Mouse (Mus musculus): Measurements from ENCODE around the gene Cnnm4.
"Not testable (repeated sequence)": the region's sequence is repeated elsewhere in the genome, so short reads cannot be mapped to it uniquely, and the experiment has no call there.

The Cnnm4 gene

DNA sequence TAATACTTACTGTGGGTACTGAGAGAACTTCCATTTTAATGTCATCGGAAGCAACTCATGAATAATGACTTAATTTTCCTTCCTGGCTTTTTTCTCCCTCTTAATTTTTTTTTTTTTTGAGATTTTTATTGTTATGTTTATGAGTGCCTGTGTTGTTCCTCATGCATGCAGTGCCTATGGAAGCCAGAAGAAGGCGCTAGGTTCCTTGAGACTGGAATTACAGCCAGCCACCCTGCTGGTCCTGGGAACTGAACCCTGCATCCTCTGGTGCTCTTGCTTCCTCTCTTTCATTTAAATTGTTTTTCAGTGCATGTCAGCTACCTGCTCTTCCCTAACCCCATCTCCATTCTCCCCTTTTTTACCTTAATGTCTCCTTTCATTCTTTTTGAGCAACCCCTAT lies 42.3 kb downstream of the Cnnm4 start:
- no peak for DNase-seq (ENCODE audit: low spot score)

DNA sequence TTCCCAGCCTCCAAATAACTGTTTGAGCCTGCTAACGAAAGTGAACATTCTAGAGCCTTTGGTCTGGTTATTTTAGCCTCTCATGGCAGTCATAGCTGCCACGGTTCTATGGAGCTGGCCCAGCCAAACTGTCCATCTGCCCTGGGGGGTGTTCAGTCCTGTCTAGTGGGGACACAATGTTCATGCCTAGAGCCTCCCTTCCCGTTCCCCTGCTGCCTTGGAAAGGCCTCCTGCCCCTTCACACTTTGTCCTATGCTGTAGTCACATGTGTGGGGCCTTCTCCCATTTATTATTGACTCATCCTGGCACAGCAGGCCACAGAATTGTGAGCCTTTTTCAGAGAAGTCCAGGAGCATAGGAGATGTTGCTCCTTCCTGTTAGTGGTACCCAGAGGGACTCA lies 46.8 kb downstream of the Cnnm4 start:
- no peak for DNase-seq (ENCODE audit: low spot score)

DNA sequence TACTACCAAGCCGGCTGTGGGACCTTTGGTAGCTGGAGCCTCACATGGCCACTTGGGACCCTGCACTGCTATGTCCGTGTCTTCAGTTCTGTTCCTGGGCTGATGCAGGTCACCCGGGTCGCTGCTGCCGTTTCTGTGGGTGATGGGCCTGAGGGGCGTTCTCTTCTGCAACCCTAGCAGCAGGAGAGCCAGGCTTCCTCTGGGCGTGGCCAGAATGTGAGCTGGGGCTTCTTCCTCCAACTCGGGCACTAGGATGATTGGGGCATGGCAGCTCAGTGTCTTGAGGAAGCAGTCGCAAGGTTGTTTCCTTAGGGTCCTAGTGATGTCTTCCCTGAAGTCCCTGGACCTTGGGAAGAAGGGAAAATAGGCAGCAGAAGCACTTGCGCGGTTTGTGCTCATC lies 48.2 kb downstream of the Cnnm4 start:
- no peak for DNase-seq (ENCODE audit: low spot score)

DNA sequence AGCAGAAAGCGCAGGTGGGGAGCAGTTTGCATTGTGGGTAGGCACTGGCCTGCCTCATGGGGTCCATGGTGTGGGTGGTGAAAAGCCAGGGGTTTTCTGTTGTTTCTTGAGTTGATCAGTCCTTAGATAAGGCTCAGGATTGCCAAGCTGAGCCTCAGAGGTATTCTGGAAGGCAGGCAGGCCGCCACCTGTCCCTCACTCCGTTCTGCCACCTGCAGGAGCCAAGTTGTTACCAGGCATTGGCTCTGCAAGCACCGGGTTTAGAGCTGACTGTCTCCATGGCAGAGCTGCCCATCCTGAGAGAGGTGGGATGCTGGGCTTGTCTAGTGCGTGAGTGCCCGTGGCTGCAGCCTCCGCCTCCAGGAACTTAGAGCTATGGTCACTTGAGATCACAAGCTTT lies 50.8 kb downstream of the Cnnm4 start:
- DNase-seq (ENCODE audit: low spot score): no peak

DNA sequence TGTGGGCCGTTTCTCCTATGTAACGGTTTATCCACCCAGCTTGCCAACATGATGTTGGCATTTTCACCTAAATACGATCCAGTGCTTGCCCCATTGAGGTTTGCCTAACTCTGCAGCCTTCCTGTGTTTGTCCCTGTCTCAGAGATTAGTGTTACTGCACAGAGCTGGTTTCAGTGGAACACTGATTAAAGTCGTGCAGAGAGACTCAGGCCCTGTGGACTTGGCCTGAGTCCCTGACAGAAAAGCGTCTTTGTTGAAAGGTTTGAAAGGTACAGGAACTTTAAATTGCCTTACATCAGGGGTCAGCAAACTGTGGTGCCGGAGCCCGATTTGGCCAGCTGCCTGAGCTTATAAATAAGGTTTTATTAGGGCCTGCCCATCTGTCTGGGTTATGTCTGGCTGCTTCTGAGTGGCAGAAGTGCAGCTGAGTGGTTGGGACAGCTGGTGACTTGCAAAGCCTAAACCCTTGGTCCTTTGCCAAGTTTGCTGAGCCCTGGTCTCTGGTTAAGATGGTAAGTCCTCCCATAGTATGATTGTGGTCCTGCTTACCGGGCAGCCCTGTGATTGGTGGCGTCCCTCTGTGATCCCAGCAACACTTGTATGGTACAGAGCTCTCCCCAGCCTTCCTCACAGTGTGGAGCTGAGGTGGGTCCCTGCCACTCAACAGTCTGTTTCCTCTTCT lies 52.1 kb downstream of the Cnnm4 start:
- DNase-seq (ENCODE audit: low spot score): no peak

DNA sequence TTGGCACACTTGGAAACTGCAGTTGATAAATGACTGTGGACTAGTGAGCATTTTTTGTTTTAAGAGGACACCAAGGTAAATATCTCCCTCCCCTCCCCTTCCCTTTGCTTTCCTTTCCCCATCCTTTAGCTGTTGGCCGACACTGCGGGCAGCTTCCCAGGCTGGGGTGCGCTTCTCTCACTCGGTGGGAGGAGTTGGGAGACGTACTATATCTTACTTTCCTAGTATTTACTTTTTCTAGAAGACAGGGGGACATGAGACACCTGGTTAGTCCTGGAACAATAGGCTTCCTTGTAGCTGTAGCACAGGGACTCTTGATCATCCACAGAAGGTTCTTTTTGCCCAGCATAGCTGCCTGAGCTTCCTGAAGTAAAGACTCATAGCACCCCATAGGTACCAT lies 52.6 kb downstream of the Cnnm4 start:
- DNase-seq (ENCODE audit: low spot score): no peak

DNA sequence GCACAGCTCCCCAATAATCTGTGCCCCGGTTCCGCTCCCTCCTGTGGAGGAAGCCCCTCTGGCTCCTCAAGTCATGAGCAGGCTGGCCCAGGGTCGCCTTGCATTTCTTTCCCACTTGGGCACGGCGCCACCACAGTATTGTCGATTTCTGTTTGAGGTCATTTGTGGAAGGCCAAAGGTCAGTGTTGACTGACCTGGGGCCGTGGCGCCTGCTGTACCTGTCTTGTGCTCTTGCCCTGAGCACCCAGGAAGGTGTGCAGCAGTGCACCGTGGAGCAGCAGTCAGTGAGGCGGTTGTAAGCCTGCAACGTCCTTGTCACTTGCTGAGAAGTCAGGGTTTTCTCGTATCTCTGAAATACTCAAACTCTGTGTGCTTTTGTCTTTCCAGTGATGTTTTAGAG lies 54.4 kb downstream of the Cnnm4 start:
- DNase-seq (ENCODE audit: low spot score): no peak

DNA sequence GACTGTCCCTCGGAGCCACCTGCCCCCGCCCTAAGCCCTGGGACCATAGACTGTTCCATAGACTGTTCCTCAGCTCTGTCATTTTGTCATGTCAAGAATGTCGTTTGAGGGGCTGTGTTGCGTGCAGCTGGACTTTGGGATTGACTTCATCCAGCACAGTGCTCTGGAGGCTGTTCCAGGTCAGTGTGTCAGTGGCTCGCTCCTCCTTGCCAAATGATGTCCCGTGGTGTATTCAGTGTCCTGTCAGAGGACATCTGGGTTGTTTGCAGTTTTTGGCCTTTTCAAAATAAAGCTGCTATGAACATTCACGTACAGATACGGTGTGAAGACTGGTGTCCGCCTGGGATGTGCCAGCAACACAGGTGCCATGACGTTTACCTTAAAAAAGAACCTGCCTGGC lies 55.5 kb downstream of the Cnnm4 start:
- no peak for DNase-seq (ENCODE audit: low spot score)

DNA sequence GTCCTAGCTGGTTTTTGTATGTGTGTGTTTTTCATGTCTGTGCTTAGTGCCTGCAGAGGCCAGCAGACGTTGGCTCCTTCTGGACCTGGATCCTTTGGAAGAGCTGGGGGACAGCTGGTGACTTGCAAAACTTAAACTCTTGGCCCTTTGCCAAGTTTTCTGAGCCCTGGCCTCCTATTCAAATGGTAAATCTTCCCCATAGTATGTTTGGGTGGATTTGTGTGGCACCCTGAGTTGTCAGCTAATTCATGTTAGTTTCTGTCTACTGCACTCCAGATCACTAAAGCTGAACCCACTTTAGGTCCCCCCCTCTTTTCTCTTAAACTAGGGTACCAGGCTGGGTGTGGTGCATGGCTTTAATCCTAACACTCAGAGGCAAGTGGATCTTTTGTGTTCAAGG lies 56.9 kb downstream of the Cnnm4 start:
- DNase-seq (ENCODE audit: low spot score): no peak

DNA sequence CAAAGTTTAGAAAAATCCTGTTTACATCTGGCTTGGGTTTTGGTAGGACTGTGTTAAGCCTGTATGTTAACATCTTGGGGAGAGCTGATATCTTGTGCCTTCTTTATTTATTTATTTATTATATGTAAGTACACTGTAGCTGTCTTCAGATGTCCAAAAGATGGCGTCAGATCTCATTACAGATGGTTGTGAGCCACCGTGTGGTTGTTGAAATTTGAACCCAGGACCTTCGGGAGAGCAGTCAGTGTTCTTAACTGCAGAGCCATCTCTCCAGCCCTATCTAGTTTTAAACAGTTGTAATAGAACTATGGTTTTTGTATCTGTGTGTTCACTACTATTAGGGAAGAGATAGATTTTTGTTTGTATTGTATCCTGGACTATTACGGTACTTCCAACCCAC lies 57.9 kb downstream of the Cnnm4 start:
- DNase-seq (ENCODE audit: low spot score): no peak

DNA sequence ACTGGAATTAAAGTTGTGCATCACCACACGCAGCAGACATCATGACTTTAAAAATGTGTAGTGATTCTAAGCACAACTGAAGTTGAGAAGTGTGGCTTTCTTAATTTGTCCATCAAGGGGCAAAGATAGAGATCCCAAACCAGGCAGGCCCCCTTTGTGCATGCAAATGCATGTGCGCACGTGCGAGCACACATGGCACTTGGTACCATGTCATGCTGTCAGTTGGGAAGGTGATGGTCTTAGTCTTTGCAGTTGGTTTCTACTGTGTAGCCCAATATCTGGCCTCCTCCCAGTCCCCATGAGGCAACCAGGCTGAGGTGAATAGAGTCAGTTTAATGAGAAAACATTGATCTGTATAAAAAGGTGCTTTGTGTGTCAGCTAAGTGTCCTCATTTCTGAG lies 58.5 kb downstream of the Cnnm4 start:
- no peak for DNase-seq (ENCODE audit: low spot score)

DNA sequence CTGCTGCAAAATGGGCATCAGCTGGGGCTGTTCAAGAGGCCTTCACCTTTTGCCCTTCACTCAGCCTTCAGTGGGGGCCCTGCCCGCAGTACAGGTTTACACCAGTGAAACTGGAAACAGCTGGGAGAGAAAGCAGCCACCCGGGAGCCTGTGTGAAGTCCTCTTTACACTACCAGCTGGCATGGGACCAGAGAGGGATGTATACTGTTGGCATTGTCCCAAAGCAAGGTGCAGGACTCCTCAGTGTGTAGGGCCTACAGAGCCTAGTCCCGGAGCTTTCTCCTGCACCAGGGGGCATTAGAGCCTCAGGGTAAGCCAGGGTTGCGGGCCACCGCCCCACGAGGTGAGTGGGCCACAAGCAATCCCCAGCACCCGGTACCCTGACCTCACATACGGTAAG lies 59.1 kb downstream of the Cnnm4 start:
- DNase-seq (ENCODE audit: low spot score): no peak

DNA sequence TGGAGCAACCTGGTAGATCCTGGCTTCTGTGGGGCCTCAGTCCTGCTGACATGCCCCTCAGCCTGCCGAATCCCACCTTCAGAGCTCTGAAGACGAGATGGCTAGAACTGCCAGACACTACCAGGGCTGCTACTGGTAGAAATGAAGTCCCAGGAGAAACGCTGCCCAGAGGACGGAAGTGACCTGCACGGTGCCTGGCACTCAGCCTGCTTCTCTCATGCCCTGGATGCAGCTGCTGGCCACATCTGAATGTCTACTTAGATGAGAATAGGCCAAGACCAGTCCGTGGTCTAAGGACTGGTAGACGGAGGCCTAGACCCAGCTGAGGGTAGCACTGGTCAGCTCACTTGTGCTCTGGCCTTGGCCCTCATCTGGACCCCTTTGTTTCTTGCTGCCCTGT lies 59.5 kb downstream of the Cnnm4 start:
- DNase-seq (ENCODE audit: low spot score): no peak

DNA sequence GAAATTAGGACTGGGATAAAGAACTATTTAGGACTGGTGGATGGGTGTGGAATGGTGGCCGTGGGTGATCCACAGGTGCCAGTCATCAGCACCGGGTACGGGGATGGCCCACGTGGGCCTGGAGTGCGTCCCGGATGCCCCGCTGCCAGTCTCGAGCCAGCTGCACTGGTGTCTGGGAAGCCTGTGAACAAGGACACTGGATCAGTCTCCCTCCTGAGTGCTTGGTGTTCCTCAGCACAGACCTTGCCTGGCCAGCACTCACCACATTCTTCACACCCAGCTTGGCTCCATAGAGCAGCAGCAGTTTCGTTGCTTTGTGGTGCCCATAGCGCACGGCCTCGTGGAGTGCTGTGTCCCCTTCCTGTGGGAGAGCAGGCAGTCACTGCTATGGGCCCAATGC lies 60.0 kb downstream of the Cnnm4 start:
- DNase-seq (ENCODE audit: low spot score): no peak

DNA sequence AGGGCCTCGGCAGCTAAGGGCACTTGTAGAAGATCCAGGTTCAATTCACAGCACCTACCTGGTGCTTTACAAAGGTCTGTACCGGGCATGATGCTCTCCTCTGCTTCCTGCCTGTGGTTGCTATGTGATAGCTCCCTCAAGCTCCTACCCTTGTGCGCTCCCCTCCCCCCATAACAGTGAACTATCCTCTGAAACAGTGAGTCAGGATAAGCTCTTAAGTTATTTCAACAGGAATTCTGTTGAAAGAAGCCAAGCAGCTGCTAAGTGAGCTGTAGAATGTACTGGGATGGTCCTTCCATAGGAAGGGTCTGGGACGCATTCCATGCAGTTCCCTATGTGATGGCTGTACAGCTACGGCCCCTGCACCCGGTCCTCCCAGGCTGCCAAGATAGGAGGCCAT lies 62.1 kb downstream of the Cnnm4 start:
- DNase-seq (ENCODE audit: low spot score): no peak

DNA sequence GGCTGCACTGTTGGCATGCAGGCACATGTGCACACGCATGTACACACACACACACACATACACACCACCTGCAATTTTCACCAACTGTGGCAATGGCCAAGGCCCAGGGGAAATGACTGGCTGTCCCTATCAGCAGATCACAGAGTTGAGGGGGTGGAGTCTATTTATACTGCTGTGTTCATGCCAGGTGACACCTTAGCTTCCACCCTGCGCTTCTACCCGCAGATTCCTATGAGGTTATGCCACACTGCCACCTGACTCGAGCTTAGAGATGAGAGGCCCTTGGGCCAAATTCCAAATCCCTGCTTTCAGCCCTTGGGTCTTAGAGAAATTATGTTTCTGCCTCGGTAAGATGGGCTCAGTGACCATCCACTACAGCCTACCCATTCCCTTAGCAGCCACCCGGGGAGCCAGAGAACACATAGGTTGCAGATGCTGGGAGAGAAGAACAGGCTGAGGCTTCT lies 63.2 kb downstream of the Cnnm4 start:
- no peak for DNase-seq (ENCODE audit: low spot score)

DNA sequence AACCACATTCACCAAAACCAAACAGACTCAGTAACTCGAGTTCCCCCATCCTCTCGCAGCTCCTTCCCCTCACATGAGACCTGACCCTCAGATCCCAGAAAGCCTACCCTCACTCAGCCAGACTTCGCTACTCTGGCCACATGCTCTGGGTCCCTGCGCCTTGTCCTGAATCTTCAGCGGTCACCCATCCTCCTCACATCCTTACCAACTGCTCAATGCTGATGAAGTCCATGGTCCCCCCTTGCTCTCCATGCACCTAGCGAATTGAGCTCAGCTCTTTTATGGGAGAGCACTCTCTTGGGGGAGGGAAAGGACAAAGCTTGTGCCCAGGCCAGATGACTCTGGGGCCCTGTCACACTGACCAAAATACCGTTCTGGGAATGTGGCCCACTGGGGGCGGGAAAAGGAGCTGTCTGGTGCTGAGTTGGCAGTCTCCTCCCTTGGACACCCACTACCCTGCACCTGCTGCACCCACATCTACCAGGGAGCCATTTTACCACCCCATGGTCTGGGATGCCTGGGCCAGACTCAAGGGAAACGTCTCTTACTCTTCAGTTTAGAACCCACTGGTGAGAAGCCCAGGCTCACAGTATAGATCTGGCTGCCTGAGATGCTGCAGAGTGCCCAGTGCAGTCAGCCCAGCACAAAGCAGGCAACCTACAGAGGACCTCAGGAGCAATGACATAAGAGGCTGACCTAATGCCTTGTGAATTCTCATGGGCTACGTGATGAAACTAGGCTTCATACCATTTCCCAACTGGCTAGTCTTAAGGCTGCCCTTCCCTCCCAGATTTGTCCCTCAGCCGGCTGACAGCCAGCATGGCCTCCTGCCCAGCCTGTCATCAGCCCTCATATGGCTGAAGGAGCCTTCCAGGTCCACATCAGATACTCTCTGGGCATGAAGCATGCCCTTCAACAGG lies 64.3 kb downstream of the Cnnm4 start:
- no peak for DNase-seq (ENCODE audit: low spot score)

DNA sequence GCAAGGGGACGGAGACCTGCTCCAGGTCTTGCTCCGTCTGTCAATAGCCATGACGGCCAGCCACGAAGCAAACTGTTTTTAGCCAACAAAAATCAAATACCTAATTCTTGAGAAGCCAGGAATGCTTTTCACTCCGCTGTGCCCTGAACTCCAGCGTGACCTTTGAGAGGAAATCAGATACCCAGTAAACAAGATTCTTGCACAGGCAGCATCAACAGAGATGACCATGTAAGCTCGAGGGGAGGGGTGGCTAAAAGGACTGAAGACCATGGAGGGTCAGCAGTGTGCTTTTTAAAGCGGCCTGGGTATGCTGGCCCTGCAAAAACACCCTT lies 64.9 kb downstream of the Cnnm4 start:
- DNase-seq (ENCODE audit: low spot score): no peak

DNA sequence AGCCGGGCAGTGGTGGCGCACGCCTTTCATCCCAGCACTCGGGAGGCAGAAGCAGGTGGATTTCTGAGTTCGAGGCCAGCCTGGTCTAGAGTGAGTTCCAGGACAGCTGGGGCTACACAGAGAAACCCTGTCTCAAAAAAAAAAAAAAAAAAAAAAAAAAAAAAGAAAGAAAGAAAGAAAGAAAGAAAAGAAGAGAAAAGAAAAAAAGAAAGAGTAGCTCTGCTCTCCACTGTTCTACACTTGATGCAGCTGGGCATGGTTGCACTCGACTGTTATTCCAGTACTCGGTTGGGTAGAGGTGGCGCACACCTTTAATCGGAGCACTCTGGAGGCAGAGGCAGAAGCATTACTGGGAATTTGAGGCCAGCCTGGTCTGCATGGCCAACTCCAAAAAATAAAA lies 65.4 kb downstream of the Cnnm4 start, which contains the start of gene Ankrd23:
Ankrd23 (minus strand) TSS at position 101 of the 400 bp plus-strand sequence.
- not testable (repeated sequence) for DNase-seq (ENCODE audit: low spot score)

DNA sequence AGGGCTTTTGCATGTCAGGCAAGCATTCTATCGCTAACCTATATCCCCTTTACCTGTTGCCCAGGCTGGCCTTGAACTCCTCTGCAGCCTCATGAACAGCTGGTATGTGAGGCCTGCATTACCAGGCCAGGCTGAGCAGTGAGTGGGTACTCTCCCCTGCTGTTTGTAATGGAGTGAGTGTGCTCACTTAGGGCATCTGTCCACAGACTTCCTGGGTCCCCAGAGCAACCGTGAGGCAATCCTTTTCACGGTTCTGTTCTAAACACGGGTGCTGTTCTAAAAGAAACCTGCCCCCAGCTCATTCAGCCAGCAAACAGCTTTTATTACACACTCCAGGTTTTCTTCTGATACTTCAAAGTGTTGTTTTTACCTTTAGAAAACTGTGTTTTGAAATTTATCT lies 67.3 kb downstream of the Cnnm4 start:
- DNase-seq (ENCODE audit: low spot score): no peak

DNA sequence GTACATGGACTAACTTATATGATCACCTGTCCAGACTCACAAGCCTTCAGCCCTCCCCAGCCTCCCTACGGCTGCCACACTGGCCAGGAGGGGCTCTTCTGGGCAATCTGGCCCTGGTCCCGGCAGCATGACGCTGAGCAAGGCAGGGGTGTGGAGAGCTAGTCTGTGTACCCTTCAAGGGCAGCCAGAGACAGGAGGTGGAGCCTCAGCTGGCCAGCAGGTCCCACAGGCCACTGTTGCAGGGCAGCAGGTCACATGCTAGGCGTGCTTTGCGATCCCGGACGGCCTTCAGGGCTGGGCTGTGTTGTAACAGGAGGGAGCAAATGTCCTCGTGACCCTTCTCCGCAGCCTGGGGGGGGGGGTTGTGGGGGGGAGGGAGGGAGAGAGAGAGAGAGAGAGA lies 67.8 kb downstream of the Cnnm4 start, which contains the start of gene Gm42417:
Gm42417 (minus strand) TSS at position 244 of the 400 bp plus-strand sequence.
- DNase-seq (ENCODE audit: low spot score): no peak

DNA sequence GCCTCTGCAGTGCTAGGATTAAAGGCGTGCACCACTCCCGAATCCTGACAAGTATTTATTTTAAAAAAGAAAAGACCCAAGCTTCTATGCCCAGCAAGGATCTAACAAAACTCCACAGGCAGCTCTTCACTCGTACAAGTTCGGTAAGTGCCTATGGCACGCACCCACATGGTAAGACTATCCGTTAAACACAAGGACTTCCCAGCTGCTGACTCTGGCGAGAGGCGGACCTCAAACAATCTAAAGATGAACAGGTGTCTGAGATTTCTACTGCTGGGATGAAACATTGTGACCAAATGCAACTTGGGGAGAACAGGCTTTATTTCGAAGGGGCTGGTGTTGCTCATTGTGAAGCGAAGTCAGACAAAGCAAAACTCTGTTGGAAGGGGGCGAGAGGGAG lies 68.7 kb downstream of the Cnnm4 start:
- no peak for DNase-seq (ENCODE audit: low spot score)

DNA sequence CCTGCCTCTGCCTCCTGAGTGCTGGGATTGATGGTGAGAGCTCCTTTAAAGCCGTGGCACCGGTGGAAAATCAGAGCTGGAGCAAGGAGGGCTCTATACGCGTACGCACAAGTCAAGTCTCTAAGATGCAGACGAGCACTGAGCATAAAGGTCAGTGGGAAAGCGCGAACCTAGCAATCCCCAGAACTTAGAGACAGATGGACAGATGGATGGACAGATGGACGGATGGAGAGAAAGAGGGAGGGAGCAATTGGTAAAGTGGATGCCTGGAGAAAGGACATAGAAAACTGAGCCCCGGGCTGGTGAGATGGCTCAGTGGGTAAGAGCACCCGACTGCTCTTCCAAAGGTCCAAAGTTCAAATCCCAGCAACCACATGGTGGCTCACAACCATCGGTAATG lies 69.4 kb downstream of the Cnnm4 start:
- DNase-seq (ENCODE audit: low spot score): no peak

DNA sequence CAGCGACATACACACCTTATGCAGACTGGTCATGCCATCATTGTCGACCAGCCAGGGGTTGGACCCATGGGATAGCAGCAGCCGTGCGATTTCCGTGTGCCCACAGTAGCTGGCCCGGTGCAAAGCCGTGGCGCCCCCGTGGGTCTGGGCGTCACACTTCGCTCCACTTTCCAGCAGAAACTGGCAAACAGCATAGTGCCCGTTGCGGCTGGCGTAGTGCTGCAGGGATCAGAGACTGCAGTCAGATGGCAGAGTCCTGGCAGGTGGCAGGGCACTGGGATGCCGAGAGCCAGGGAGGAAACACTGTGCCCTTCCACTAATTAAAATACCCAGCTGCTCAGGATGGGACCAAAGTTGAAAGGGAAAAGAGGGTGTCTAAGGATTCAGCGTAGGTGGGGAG lies 70.4 kb downstream of the Cnnm4 start:
- no peak for DNase-seq (ENCODE audit: low spot score)
